Mouse (Mus musculus) inflammation-experienced regulatory T-cells (primary cell): ENCODE data around the gene Klrb1c. TPM values are rescaled to one million over a fixed set of nuclear protein-coding genes. Genes with fewer than 3 reads are reported as not detected.

Experiments used
- polyA plus RNA-seq, 2 experiments: library from polyadenylated mRNA; unstranded; fragments of 100-300 nt; shearing (Covaris generic); gene quantifications; one replicate each; pipeline ENCODE4 v1.2.1; 2017

Gene Klrb1c
- polyA plus RNA-seq, result 1 to 10 TPM; 2.3 to 4.6 TPM

DNA sequence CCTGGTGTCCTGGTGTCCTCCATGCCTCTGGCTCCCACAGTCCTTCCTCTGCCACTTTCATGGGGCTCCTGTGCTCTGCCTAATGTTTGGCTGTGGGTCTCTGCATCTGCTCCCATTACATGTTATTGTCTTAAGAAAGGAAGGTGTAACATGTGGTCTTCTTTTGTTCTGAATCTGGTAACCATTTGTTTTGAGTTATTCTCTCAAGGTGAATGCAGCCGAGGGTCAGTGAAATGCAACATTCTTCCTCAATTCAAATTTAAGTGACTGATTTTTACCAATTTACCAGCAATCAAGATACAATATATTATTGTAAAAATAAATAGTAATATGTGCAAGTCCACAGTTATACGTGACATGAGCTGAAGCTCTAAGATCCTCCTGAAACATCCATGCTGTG lies at the start of gene Klrb1c:
Klrb1c (minus strand) TSS at position 101 of the 400 bp plus-strand sequence.

DNA sequence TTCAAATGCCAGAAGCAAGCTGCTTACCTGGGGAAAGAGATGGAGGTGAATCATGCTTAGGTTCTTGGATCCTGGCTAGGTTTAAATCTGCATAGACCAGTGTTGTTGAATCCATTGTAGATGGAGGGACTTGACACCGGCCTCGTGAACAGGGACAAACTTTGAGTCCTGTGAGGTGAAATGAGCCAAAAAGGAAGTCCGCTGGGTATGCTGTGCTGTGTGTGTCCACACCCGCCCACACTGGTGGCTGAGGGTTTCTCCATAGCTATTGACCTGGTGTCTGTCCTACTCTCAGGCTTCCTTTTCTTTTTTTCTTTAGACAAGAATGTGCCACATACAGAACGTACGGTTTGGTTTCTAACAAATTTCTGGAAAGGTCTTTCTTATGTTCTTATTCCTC lies 37.1 kb upstream of the Klrb1c start, which contains the start of the genes Gm44511 and Klrb1b:
Gm44511 (minus strand) TSS at position 184 of the 400 bp plus-strand sequence.
Klrb1b (minus strand) TSS at position 200 of the 400 bp plus-strand sequence.

Other genes with a start within 250 kb of the Klrb1c start
- gene A2ml1, start 207.6 kb downstream of the Klrb1c start, polyA plus RNA-seq, result 1 to 10 TPM in 1 of 2 experiments, under 1 TPM in 1; 0.39 to 2.5 TPM
- under 1 TPM in 1 of 2 experiments, not detected in 1; 0.49 TPM for gene Klrb1a, start 165.7 kb downstream of the Klrb1c start, polyA plus RNA-seq
- under 1 TPM in 1 of 2 experiments, not detected in 1; 0.49 TPM for gene Clec2h, start 126.8 kb downstream of the Klrb1c start, polyA plus RNA-seq
- under 1 TPM; 0.42 to 0.44 TPM for gene Klrb1, start 66.2 kb downstream of the Klrb1c start, polyA plus RNA-seq
- not detected for gene Gm44511, start 37.1 kb upstream of the Klrb1c start, polyA plus RNA-seq
- gene Klrb1b, start 37.1 kb upstream of the Klrb1c start, polyA plus RNA-seq, result under 1 TPM; 0.67 to 0.70 TPM
- gene Clec2i, start 98.4 kb upstream of the Klrb1c start, polyA plus RNA-seq, result 100 to 1,000 TPM in 1 of 2 experiments, 10 to 100 TPM in 1; 51.3 to 106 TPM
- 1 to 10 TPM; 1.8 to 3.1 TPM for gene BC035044, start 101.9 kb upstream of the Klrb1c start, polyA plus RNA-seq
- gene Clec2g, start 145.2 kb upstream of the Klrb1c start, polyA plus RNA-seq, result 1 to 10 TPM in 1 of 2 experiments, under 1 TPM in 1; 0.60 to 1.7 TPM